Mouse (Mus musculus): ENCODE measurements around the gene Got1. TPM values are rescaled to one million over a fixed set of nuclear protein-coding genes. Genes with fewer than 3 reads are reported as not detected.

Got1 gene
- total and polyA plus RNA-seq, 2 experiments from 2014 or later: 344 to 394 TPM

DNA sequence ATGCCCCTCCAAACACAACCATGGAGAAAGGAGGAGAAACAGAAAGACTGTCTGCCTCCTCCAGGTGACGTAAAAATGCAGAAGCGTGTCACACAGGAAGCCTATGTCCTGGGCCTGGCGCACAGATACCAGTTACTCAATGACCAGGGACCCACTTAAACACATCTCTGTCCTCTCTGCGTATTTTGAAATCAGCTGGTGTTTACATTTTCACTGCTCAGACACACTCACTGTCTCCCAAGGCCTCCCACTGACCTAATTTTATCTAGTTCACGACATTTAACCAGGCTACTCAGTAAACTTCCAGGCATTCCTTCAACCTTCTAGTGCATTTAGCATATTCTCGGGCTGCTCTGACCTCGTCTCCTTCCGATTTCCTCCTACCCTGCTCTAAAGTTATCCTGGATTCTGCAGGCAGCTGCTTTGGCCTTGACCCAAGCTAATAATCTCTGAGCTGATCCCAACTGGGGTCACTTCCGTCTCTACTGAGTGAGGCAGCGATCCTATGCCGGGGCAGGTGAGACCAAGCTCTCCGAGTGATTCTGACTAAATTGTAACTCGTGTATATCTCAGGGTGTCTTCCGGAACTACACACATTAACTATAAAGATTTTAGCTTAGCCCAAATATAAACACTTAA lies 7.9 kb downstream of the Got1 start:
- H3K4me1 ChIP-seq (ENCODE audit: control insufficient read depth, insufficient read depth): peaks cover 25% of the 10 kb centered on the region
- H3K9me3 ChIP-seq (replicated peaks; ENCODE audit: control insufficient read depth, low read length): no peaks in the 10 kb centered on the region
- 0 out of 2 replicates have a peak overlapping the region, but pooled peaks have one; percentile 22 for H3K27ac ChIP-seq (ENCODE audit: low read depth)
- H3K36me3 ChIP-seq (replicated peaks; ENCODE audit: control insufficient read depth, insufficient read depth, low read length): peaks cover 36% of the 10 kb centered on the region
- 0 out of 2 replicates have a peak overlapping the region, but pooled peaks have one; percentile 8 for H3K4me2 ChIP-seq (ENCODE audit: low read depth, low read length)
- no peaks in the 10 kb centered on the region for H3K27me3 ChIP-seq (ENCODE audit: control insufficient read depth, insufficient read depth, low read length)
- no peak for DNase-seq (ENCODE audit: low spot score)
- H3K9ac ChIP-seq (replicated peaks; ENCODE audit: low read depth, low read length): 0 out of 2 replicates have a peak overlapping the region, but pooled peaks have one; percentile 3
- TF ChIP-seq EP300 (IDR thresholded peaks at IDR 0.05; ENCODE audit: low read depth) (no peak), CTCF (IDR thresholded peaks at IDR 0.05; ENCODE audit: low read depth) (no peak)
- no peak overlapping the region for H3K4me3 ChIP-seq (ENCODE audit: low read depth, low read length)
- no peak for ATAC-seq (ENCODE audit: insufficient read depth, low read depth)
- WGBS: 35% methylated on average over 14 of the region's 14 CpGs

- ATAC-seq (ENCODE audit: insufficient read depth, low read depth) (no peak), DNase-seq (ENCODE audit: low spot score) (no peak)
- WGBS: 80% methylated on average over 23 of the region's 23 CpGs
- 0 out of 2 replicates have a peak overlapping the region, but pooled peaks have one; percentile 22 for H3K27ac ChIP-seq (ENCODE audit: low read depth)
- H3K27me3 ChIP-seq (ENCODE audit: control insufficient read depth, insufficient read depth, low read length): no peaks in the 10 kb centered on the region
- H3K36me3 ChIP-seq (replicated peaks; ENCODE audit: control insufficient read depth, insufficient read depth, low read length): peaks cover 43% of the 10 kb centered on the region
- H3K4me2 ChIP-seq (ENCODE audit: low read depth, low read length): 0 out of 2 replicates have a peak overlapping the region, but pooled peaks have one; percentile 8
- no peak overlapping the region for H3K4me3 ChIP-seq (ENCODE audit: low read depth, low read length)
- TF ChIP-seq CTCF (IDR thresholded peaks at IDR 0.05; ENCODE audit: low read depth) (no peak), EP300 (IDR thresholded peaks at IDR 0.05; ENCODE audit: low read depth) (no peak)
- no peak overlapping the region for H3K9ac ChIP-seq (replicated peaks; ENCODE audit: low read depth, low read length)
- H3K4me1 ChIP-seq (ENCODE audit: control insufficient read depth, insufficient read depth): peaks cover 23% of the 10 kb centered on the region
- no peaks in the 10 kb centered on the region for H3K9me3 ChIP-seq (replicated peaks; ENCODE audit: control insufficient read depth, low read length)
Observed at GRCm38 (mm10) chr19:43515668-43516396, 8.6 kb downstream of the Got1 start.

- Histone ChIP-seq H3K4me2 (ENCODE audit: low read depth, low read length) (no peak overlapping the region), H3K27ac (ENCODE audit: low read depth) (no peak overlapping the region), H3K9ac (replicated peaks; ENCODE audit: low read depth, low read length) (no peak overlapping the region), H3K27me3 (ENCODE audit: control insufficient read depth, insufficient read depth, low read length) (no peaks in the 10 kb centered on the region), H3K36me3 (replicated peaks; ENCODE audit: control insufficient read depth, insufficient read depth, low read length) (peaks cover 61% of the 10 kb centered on the region), H3K4me1 (ENCODE audit: control insufficient read depth, insufficient read depth) (peaks cover 12% of the 10 kb centered on the region; the same call in 1 of the 2 replicates), H3K9me3 (replicated peaks; ENCODE audit: control insufficient read depth, low read length) (no peaks in the 10 kb centered on the region), H3K4me3 (ENCODE audit: low read depth, low read length) (no peak overlapping the region)
- DNase-seq (ENCODE audit: low spot score) (no peak), ATAC-seq (ENCODE audit: insufficient read depth, low read depth) (no peak)
- TF ChIP-seq CTCF (IDR thresholded peaks at IDR 0.05; ENCODE audit: low read depth) (no peak), EP300 (IDR thresholded peaks at IDR 0.05; ENCODE audit: low read depth) (no peak)
- WGBS: 89% methylated on average over 8 of the region's 8 CpGs
Observed at GRCm38 (mm10) chr19:43513874-43514273, 10.5 kb downstream of the Got1 start.

- no peak overlapping the region for H3K27ac ChIP-seq (ENCODE audit: low read depth)
- peaks cover 70% of the 10 kb centered on the region for H3K36me3 ChIP-seq (replicated peaks; ENCODE audit: control insufficient read depth, insufficient read depth, low read length)
- H3K4me1 ChIP-seq (ENCODE audit: control insufficient read depth, insufficient read depth): peaks cover 12% of the 10 kb centered on the region; the same call in 1 of the 2 replicates
- TF ChIP-seq EP300 (IDR thresholded peaks at IDR 0.05; ENCODE audit: low read depth): no peak
- TF ChIP-seq CTCF (IDR thresholded peaks at IDR 0.05; ENCODE audit: low read depth): no peak
- H3K9me3 ChIP-seq (replicated peaks; ENCODE audit: control insufficient read depth, low read length): no peaks in the 10 kb centered on the region
- 78% methylated on average over 22 of the region's 22 CpGs for WGBS
- H3K9ac ChIP-seq (replicated peaks; ENCODE audit: low read depth, low read length): no peak overlapping the region
- no peak for DNase-seq (ENCODE audit: low spot score)
- H3K4me3 ChIP-seq (ENCODE audit: low read depth, low read length): no peak overlapping the region
- H3K27me3 ChIP-seq (ENCODE audit: control insufficient read depth, insufficient read depth, low read length): no peaks in the 10 kb centered on the region
- no peak for ATAC-seq (ENCODE audit: insufficient read depth, low read depth)
- H3K4me2 ChIP-seq (ENCODE audit: low read depth, low read length): no peak overlapping the region
Observed at GRCm38 (mm10) chr19:43511621-43512620, 12.5 kb downstream of the Got1 start.

Data from heart, postnatal 0 days (tissue).